Mouse (Mus musculus): ENCODE results near the gene Rpusd4. TPM values are rescaled to one million over a fixed set of nuclear protein-coding genes. Genes with fewer than 3 reads are reported as not detected.

Rpusd4 gene
- polyA plus RNA-seq, 1 experiment from 2014 or later, result 24.2 TPM

- no peaks in the 10 kb centered on the region for H3K9me3 ChIP-seq (ENCODE audit: control insufficient read depth, low read length)
These were observed 52.6 kb downstream of the Rpusd4 start for GRCm38 (mm10) chr9:35320288-35320687.

GRCm38 (mm10) chr9:35323974-35324373 lies 56.3 kb downstream of the Rpusd4 start:
- no peak overlapping the region for H3K9ac ChIP-seq (ENCODE audit: low read length)
- H3K4me1 ChIP-seq (ENCODE audit: control insufficient read depth in 2 of 2, insufficient read depth in 2 of 2, low read length in 2 of 2), result peaks cover 0 to 4% of the 10 kb centered on the region in 2 experiments; a peak in 2 of 4 replicates
- H3K27ac ChIP-seq (replicated peaks in 1 of 2; ENCODE audit: control insufficient read depth in 1 of 2, insufficient read depth in 1 of 2, low read depth in 2 of 2, low read length in 2 of 2), result no peak overlapping the region
- no peak overlapping the region for H3K4me3 ChIP-seq (ENCODE audit: control insufficient read depth in 1 of 2, insufficient read depth in 1 of 2, low read depth in 1 of 2, low read length in 2 of 2)
- no peaks in the 10 kb centered on the region for H3K27me3 ChIP-seq (ENCODE audit: control insufficient read depth, insufficient read depth, low read length)
- no peaks in the 10 kb centered on the region for H3K9me3 ChIP-seq (ENCODE audit: control insufficient read depth, low read length)
- no peaks in the 10 kb centered on the region for H3K36me3 ChIP-seq (ENCODE audit: control insufficient read depth, insufficient read depth, low read length)
- H3K4me2 ChIP-seq (ENCODE audit: low read length), result no peak overlapping the region
- 84% methylated on average over 4 of the region's 4 CpGs for WGBS
- ATAC-seq (ENCODE audit: insufficient number of reproducible peaks, insufficient read depth, low FRiP score, low read depth), result no peak

More at GRCm38 (mm10) chr9:35320288-35320687, 52.6 kb downstream of the Rpusd4 start:
- ATAC-seq (ENCODE audit: insufficient number of reproducible peaks, insufficient read depth, low FRiP score, low read depth), result no peak
- H3K9ac ChIP-seq (ENCODE audit: low read length), result no peak overlapping the region
- H3K27ac ChIP-seq (replicated peaks in 1 of 2; ENCODE audit: control insufficient read depth in 1 of 2, insufficient read depth in 1 of 2, low read depth in 2 of 2, low read length in 2 of 2), result no peak overlapping the region
- no peaks in the 10 kb centered on the region for H3K27me3 ChIP-seq (ENCODE audit: control insufficient read depth, insufficient read depth, low read length)
- H3K4me1 ChIP-seq (ENCODE audit: control insufficient read depth in 2 of 2, insufficient read depth in 2 of 2, low read length in 2 of 2), result peaks cover 5 to 8% of the 10 kb centered on the region in 2 experiments; a peak in 2 of 4 replicates
- 84% methylated on average over 4 of the region's 4 CpGs for WGBS
- H3K36me3 ChIP-seq (ENCODE audit: control insufficient read depth, insufficient read depth, low read length), result no peaks in the 10 kb centered on the region
- H3K4me2 ChIP-seq (ENCODE audit: low read length), result no peak overlapping the region
- H3K4me3 ChIP-seq (ENCODE audit: control insufficient read depth in 1 of 2, insufficient read depth in 1 of 2, low read depth in 1 of 2, low read length in 2 of 2), result no peak overlapping the region

GRCm38 (mm10) chr9:35324571-35324970 lies 56.9 kb downstream of the Rpusd4 start:
- peaks cover 0 to 4% of the 10 kb centered on the region in 2 experiments; a peak in 2 of 4 replicates for H3K4me1 ChIP-seq (ENCODE audit: control insufficient read depth in 2 of 2, insufficient read depth in 2 of 2, low read length in 2 of 2)
- no peak for ATAC-seq (ENCODE audit: insufficient number of reproducible peaks, insufficient read depth, low FRiP score, low read depth)
- H3K4me2 ChIP-seq (ENCODE audit: low read length), result no peak overlapping the region
- H3K36me3 ChIP-seq (ENCODE audit: control insufficient read depth, insufficient read depth, low read length), result no peaks in the 10 kb centered on the region
- H3K9ac ChIP-seq (ENCODE audit: low read length), result no peak overlapping the region
- 67% methylated on average over 2 of the region's 2 CpGs for WGBS
- H3K9me3 ChIP-seq (ENCODE audit: control insufficient read depth, low read length), result no peaks in the 10 kb centered on the region
- H3K27ac ChIP-seq (replicated peaks in 1 of 2; ENCODE audit: control insufficient read depth in 1 of 2, insufficient read depth in 1 of 2, low read depth in 2 of 2, low read length in 2 of 2), result no peak overlapping the region
- no peaks in the 10 kb centered on the region for H3K27me3 ChIP-seq (ENCODE audit: control insufficient read depth, insufficient read depth, low read length)
- no peak overlapping the region for H3K4me3 ChIP-seq (ENCODE audit: control insufficient read depth in 1 of 2, insufficient read depth in 1 of 2, low read depth in 1 of 2, low read length in 2 of 2)

GRCm38 (mm10) chr9:35326644-35327263 lies 59.1 kb downstream of the Rpusd4 start:
- H3K4me2 ChIP-seq (ENCODE audit: low read length), result no peak overlapping the region

More at GRCm38 (mm10) chr9:35326644-35327263, 59.1 kb downstream of the Rpusd4 start:
- peaks cover 14 to 21% of the 10 kb centered on the region in 2 experiments for H3K4me1 ChIP-seq (ENCODE audit: control insufficient read depth in 2 of 2, insufficient read depth in 2 of 2, low read length in 2 of 2)
- no peak overlapping the region for H3K9ac ChIP-seq (ENCODE audit: low read length)
- H3K36me3 ChIP-seq (ENCODE audit: control insufficient read depth, insufficient read depth, low read length), result no peaks in the 10 kb centered on the region
- ATAC-seq (ENCODE audit: insufficient number of reproducible peaks, insufficient read depth, low FRiP score, low read depth), result no peak
- WGBS, result 70% methylated on average over 7 of the region's 7 CpGs
- H3K9me3 ChIP-seq (ENCODE audit: control insufficient read depth, low read length), result no peaks in the 10 kb centered on the region
- H3K4me3 ChIP-seq (ENCODE audit: control insufficient read depth in 1 of 2, insufficient read depth in 1 of 2, low read depth in 1 of 2, low read length in 2 of 2), result no peak overlapping the region
- H3K27ac ChIP-seq (replicated peaks in 1 of 2; ENCODE audit: control insufficient read depth in 1 of 2, insufficient read depth in 1 of 2, low read depth in 2 of 2, low read length in 2 of 2), result no peak overlapping the region
- H3K27me3 ChIP-seq (ENCODE audit: control insufficient read depth, insufficient read depth, low read length), result no peaks in the 10 kb centered on the region

Other genes starting within 250 kb of the Rpusd4 start
- gene St3gal4, start 148.6 kb upstream of the Rpusd4 start, polyA plus RNA-seq (2014; fragmentation: Nextera tagmentation; extraction: Ambion mirVana), result 22.9 and 25.1 TPM in 2 replicates
- gene Dcps, start 91.8 kb upstream of the Rpusd4 start, polyA plus RNA-seq (2014; fragmentation: Nextera tagmentation; extraction: Ambion mirVana), result 60.9 and 62.7 TPM in 2 replicates
- gene Srpr, start 67.7 kb upstream of the Rpusd4 start, polyA plus RNA-seq (2014; fragmentation: Nextera tagmentation; extraction: Ambion mirVana), result 102 and 109 TPM in 2 replicates
- gene Tirap, start 67.6 kb upstream of the Rpusd4 start, polyA plus RNA-seq (2014; fragmentation: Nextera tagmentation; extraction: Ambion mirVana), result 7.8 and 8.0 TPM in 2 replicates
- gene Foxred1, start 56.8 kb upstream of the Rpusd4 start, polyA plus RNA-seq (2014; fragmentation: Nextera tagmentation; extraction: Ambion mirVana), result 58.6 and 60.2 TPM in 2 replicates
- 26.1 and 28.3 TPM in 2 replicates for gene Fam118b, start 60 bp upstream of the Rpusd4 start, polyA plus RNA-seq (2014; fragmentation: Nextera tagmentation; extraction: Ambion mirVana)
- 6.2 and 8.1 TPM in 2 replicates for gene Cdon, start 153.3 kb downstream of the Rpusd4 start, polyA plus RNA-seq (2014; fragmentation: Nextera tagmentation; extraction: Ambion mirVana)